Mouse (Mus musculus) myocyte (in vitro differentiated cells): ENCODE measurements around the gene Mzf1.
A peak's percentile ranks its signal among the peaks of the same experiment; 100 is the strongest.

Source experiments
- CEBPB ChIP-seq: IDR thresholded peaks from 2 replicates; pipeline ENCODE4 v1.6.1; 2011; ENCODE audit warnings: mild to moderate bottlenecking, moderate library complexity; ENCODE audit not compliant: poor library complexity, insufficient read depth, severe bottlenecking
- E2F4 ChIP-seq: IDR thresholded peaks from one replicate; pipeline ENCODE4 v1.6.1; 2011; ENCODE audit warnings: mild to moderate bottlenecking, control low read depth, moderate library complexity; ENCODE audit not compliant: insufficient read depth
- MAX ChIP-seq: IDR thresholded peaks from one replicate; pipeline ENCODE4 v1.6.1; 2011; ENCODE audit warnings: low read depth, mild to moderate bottlenecking, control low read depth
- MYOD1 ChIP-seq, 3 experiments: IDR thresholded peaks; one replicate each; pipeline ENCODE4 v1.6.1; 2011; ENCODE audit warnings: control low read depth in 2 of 3, low read depth in 2 of 3, mild to moderate bottlenecking in 2 of 3, moderate library complexity in 1 of 3; ENCODE audit not compliant: insufficient read length in 2 of 3, control insufficient read depth in 1 of 3
- MYOG ChIP-seq, 3 experiments: IDR thresholded peaks; one replicate each; pipeline ENCODE4 v1.6.1; 2011; ENCODE audit warnings: control low read depth in 2 of 3, low read depth in 2 of 3, mild to moderate bottlenecking in 2 of 3; ENCODE audit not compliant: insufficient read length in 2 of 3, control insufficient read depth in 1 of 3, insufficient read depth in 1 of 3
- POLR2A ChIP-seq: IDR thresholded peaks from one replicate; pipeline ENCODE4 v1.6.1; 2011; ENCODE audit warnings: low read depth, mild to moderate bottlenecking, control low read depth, moderate library complexity; ENCODE audit not compliant: insufficient read length
- SRF ChIP-seq: IDR thresholded peaks from one replicate; pipeline ENCODE4 v1.6.1; 2011; ENCODE audit warnings: low read depth; ENCODE audit not compliant: control insufficient read depth, insufficient read length
- TCF12 ChIP-seq: IDR thresholded peaks from one replicate; pipeline ENCODE4 v1.6.1; 2011; ENCODE audit warnings: mild to moderate bottlenecking, control low read depth; ENCODE audit not compliant: poor library complexity, insufficient read depth, severe bottlenecking
- TCF3 ChIP-seq: IDR thresholded peaks from one replicate; pipeline ENCODE4 v1.6.1; 2011; ENCODE audit warnings: low read depth, control low read depth; ENCODE audit not compliant: insufficient read length
- USF1 ChIP-seq: IDR thresholded peaks from one replicate; pipeline ENCODE4 v1.6.1; 2011; ENCODE audit warnings: low read depth, mild to moderate bottlenecking, control low read depth, moderate library complexity

DNA sequence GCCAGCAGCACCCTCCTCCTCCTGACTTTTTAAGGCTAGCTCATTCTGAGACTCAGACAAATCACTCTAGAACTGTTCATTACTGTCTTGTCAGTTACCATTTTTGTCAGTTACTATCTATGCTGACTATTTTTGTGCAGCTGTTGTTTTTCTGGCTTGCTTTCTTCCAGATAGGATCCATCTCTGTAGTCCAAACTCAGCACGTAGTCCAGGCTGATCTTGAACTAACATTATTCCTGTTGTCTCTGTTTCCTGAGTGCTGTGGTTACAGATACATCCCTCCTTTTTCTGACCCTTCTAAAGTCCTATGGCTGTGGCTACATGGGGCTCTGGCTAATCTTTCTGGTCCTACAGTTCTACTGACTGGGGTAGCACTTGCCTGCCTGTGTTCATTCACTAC, 15.4 kb downstream of the Mzf1 start:
- TF ChIP-seq POLR2A = no peak
- TF ChIP-seq MYOD1 (IDR thresholded peaks at IDR 0.05; ENCODE audit: control insufficient read depth in 1 of 3, insufficient read length in 2 of 3, low read depth in 2 of 3) = no peak
- TF ChIP-seq SRF = no peak
- TF ChIP-seq MYOG (IDR thresholded peaks at IDR 0.05; ENCODE audit: control insufficient read depth in 1 of 3, insufficient read depth in 1 of 3, insufficient read length in 2 of 3, low read depth in 2 of 3) = peak in 1 of 3 experiments; percentile 2
- no peak for TF ChIP-seq MAX
- TF ChIP-seq USF1 = no peak
- TF ChIP-seq E2F4 = no peak
- TF ChIP-seq TCF3 = no peak
- TF ChIP-seq TCF12 = no peak
- no peak for TF ChIP-seq CEBPB
